Mouse (Mus musculus): ENCODE results near the gene Nsun3.

DNA sequence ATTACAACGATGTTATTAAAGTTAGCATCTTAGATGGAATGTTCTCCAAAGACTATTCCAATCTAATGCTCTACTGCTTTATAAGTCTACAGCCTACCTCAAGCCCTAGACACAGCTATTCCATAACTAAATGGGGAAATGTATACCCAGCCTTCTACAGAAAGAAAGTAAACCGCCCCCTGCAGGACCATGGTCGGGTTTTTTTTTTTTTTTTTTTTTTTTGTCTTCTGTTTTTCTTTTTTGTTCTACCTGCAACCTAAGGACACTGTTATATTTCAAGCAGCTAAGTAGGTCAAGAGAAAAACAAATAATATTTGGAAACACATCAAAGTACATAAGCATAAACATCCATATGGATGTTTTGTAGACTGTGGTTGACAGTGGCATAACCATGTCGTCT, 101.1 kb downstream of the Nsun3 start:
- no peak for TF ChIP-seq CTCF (IDR thresholded peaks at IDR 0.05; ENCODE audit: low read depth, low read length)
- TF ChIP-seq POLR2A (IDR thresholded peaks at IDR 0.05; ENCODE audit: extremely low read depth, insufficient read depth, low read length) = no peak
